Mouse (Mus musculus) left cerebral cortex, adult 2 months (tissue): Measurements from ENCODE around the gene Dglucy. TPM values are rescaled to one million over a fixed set of nuclear protein-coding genes. Genes with fewer than 3 reads are reported as not detected.

ENCODE experiments used
- DNase-seq, 2 experiments: peaks; one replicate each; pipeline ENCODE4 v3.0.0; 2021 to 2022; ENCODE audit warnings: low spot score in 2 of 2, mixed read lengths in 1 of 2; ENCODE audit errors: extremely low spot score in 1 of 2
- H3K27ac ChIP-seq: fragments of 200-600 bp; 2 replicates; pipeline ENCODE4 v1.8.1; 2022
- H3K4me3 ChIP-seq: fragments of 200-600 bp; 2 replicates; pipeline ENCODE4 v1.8.1; 2022
- CTCF ChIP-seq: fragments of 200-600 bp; IDR thresholded peaks from 2 replicates; pipeline ENCODE4 v1.8.1; 2022; ENCODE audit warnings: antibody characterized with exemption, mild to moderate bottlenecking, moderate library complexity
- intact Hi-C: fragments of 180-260 bp; cut with DNase I; formaldehyde crosslinking; loops from one replicate; pipeline ENCODE4 v1.15.1; 2025
- total RNA-seq, 2 experiments: library from RNA; stranded (reverse); gene quantifications; 2 replicates each; pipeline ENCODE4 v1.2.3; 2021

Dglucy gene
- total RNA-seq, 2 experiments from 2014 or later, result 9.4 to 10.2 TPM

- H3K27ac ChIP-seq, result no peak overlapping the region
- no peak for DNase-seq
- no peak overlapping the region for H3K4me3 ChIP-seq
- no peak for TF ChIP-seq CTCF
- intact Hi-C loops, result no loop called here
These were observed 167.1 kb downstream of the Dglucy start for GRCm38 (mm10) chr12:100945948-100946347.

Other genes starting within 250 kb of the Dglucy start
- gene Rps6ka5, start 52.1 kb upstream of the Dglucy start, total RNA-seq, result 10 to 100 TPM; 21.4 to 23.1 TPM
- gene Gpr68, start 129.1 kb downstream of the Dglucy start, total RNA-seq, result 10 to 100 TPM; 14.0 to 15.6 TPM
- gene Ccdc88c, start 250.0 kb downstream of the Dglucy start, total RNA-seq, result 10 to 100 TPM; 23.2 to 30.1 TPM